Mouse (Mus musculus): ENCODE data around the gene Ppil4. TPM values are rescaled to one million over a fixed set of nuclear protein-coding genes. Genes with fewer than 3 reads are reported as not detected.

Gene Ppil4
- polyA plus RNA-seq, 1 experiment, result 13.4 TPM

DNA sequence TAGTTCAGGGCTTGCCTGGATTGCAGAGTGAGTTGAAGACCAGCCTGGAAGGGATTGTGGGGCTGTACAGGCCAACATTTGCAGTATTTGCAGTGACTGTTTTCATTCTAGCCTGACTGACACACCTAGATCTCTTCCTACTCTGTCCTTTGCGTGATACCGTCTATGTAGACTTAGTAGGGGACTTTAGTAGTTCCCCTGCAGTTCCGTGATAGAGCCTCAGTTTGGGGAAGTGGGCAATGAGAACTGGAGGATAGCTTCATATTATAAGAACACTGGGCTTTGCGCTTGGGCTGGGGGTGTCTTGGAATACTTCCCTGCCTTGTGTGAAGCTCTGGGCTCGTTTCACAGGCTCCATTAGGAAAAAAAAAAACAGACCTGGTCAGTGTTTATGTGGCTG lies 27.5 kb downstream of the Ppil4 start:
- H3K36me3 ChIP-seq (ENCODE audit: control insufficient read depth, insufficient read depth, low read length), result peaks cover 42% of the 10 kb centered on the region
- H3K4me1 ChIP-seq (replicated peaks; ENCODE audit: control insufficient read depth, insufficient read depth, low read length), result no peaks in the 10 kb centered on the region
- WGBS, result 93% methylated on average over 5 of the region's 5 CpGs
- H3K27ac ChIP-seq (ENCODE audit: control insufficient read depth, insufficient read depth, low read length), result no peak overlapping the region
- TF ChIP-seq CTCF (IDR thresholded peaks at IDR 0.05; ENCODE audit: borderline replicate concordance, control insufficient read depth, extremely low read depth, insufficient read depth, low read length, poor library complexity), result no peak
- no peak for TF ChIP-seq POLR2A (IDR thresholded peaks at IDR 0.05; ENCODE audit: control insufficient read depth, extremely low read depth, insufficient read depth, low read length, poor library complexity)
- DNase-seq, result no peak
- no peaks in the 10 kb centered on the region for H3K27me3 ChIP-seq (ENCODE audit: control insufficient read depth, insufficient read depth, low read length)
- H3K4me3 ChIP-seq (ENCODE audit: control insufficient read depth, insufficient read depth, low read length), result no peak overlapping the region

DNA sequence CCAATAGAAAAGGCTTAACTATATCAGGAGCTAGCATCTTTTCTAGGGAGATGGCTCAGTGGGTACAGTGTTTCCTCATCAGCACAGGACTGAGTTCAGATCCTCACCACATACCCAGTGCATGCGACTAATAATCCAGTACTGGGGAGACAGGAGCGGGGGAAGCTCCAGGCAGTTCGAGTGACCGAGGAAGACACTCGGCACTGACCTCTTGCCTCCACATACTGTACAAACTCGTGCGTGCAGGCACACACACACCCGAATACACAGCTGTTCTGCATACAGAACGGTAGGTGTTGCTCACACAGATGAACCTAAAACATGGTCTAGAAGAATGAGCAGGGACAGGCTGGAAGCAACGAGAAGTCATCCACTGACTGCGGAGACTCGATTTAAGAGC lies 29.3 kb downstream of the Ppil4 start:
- peaks cover 5% of the 10 kb centered on the region; the same call in 1 of the 2 replicates for H3K4me1 ChIP-seq (replicated peaks; ENCODE audit: control insufficient read depth, insufficient read depth, low read length)
- TF ChIP-seq POLR2A (IDR thresholded peaks at IDR 0.05; ENCODE audit: control insufficient read depth, extremely low read depth, insufficient read depth, low read length, poor library complexity), result no peak
- TF ChIP-seq CTCF (IDR thresholded peaks at IDR 0.05; ENCODE audit: borderline replicate concordance, control insufficient read depth, extremely low read depth, insufficient read depth, low read length, poor library complexity), result no peak
- H3K36me3 ChIP-seq (ENCODE audit: control insufficient read depth, insufficient read depth, low read length), result peaks cover 36% of the 10 kb centered on the region
- WGBS, result 95% methylated on average over 12 of the region's 12 CpGs
- H3K27me3 ChIP-seq (ENCODE audit: control insufficient read depth, insufficient read depth, low read length), result no peaks in the 10 kb centered on the region
- H3K4me3 ChIP-seq (ENCODE audit: control insufficient read depth, insufficient read depth, low read length), result no peak overlapping the region
- H3K27ac ChIP-seq (ENCODE audit: control insufficient read depth, insufficient read depth, low read length), result no peak overlapping the region
- DNase-seq, result no peak

DNA sequence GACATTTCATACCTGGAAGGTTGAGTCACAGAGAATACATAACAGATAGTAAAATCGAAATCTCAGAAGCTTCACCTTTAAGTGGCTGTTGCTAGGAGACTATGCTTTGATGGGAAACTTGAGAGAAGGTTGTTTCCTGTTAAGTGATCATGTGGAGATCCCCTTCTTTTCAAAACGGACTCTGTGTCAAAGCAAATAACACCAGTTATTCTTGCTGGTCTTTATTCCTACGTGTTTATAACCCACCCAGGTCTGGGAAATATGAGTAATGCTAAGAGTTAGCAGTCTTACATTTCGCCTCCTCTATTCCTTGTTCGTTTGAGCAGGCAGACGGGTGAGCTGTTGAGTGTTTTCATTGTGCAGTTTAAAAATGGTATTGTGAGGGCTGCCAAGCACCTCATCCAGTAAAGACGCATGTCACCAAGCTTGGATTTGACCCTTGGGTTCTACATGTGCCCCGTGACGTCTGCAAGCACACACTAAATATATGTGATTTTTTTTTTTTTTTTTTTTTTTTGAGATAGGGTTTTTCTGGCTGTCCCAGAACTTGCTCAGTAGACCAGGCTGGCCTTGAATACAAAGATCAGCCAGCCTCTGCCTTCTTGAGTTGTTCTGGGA lies 32.1 kb downstream of the Ppil4 start:
- 65% methylated on average over 9 of the region's 9 CpGs for WGBS
- no peak overlapping the region for H3K27ac ChIP-seq (ENCODE audit: control insufficient read depth, insufficient read depth, low read length)
- H3K36me3 ChIP-seq (ENCODE audit: control insufficient read depth, insufficient read depth, low read length), result peaks cover 21% of the 10 kb centered on the region
- no peaks in the 10 kb centered on the region for H3K27me3 ChIP-seq (ENCODE audit: control insufficient read depth, insufficient read depth, low read length)
- no peak for DNase-seq
- TF ChIP-seq POLR2A (IDR thresholded peaks at IDR 0.05; ENCODE audit: control insufficient read depth, extremely low read depth, insufficient read depth, low read length, poor library complexity), result no peak
- no peak for TF ChIP-seq CTCF (IDR thresholded peaks at IDR 0.05; ENCODE audit: borderline replicate concordance, control insufficient read depth, extremely low read depth, insufficient read depth, low read length, poor library complexity)
- H3K4me1 ChIP-seq (replicated peaks; ENCODE audit: control insufficient read depth, insufficient read depth, low read length), result peaks cover 5% of the 10 kb centered on the region; the same call in 1 of the 2 replicates
- H3K4me3 ChIP-seq (ENCODE audit: control insufficient read depth, insufficient read depth, low read length), result no peak overlapping the region

DNA sequence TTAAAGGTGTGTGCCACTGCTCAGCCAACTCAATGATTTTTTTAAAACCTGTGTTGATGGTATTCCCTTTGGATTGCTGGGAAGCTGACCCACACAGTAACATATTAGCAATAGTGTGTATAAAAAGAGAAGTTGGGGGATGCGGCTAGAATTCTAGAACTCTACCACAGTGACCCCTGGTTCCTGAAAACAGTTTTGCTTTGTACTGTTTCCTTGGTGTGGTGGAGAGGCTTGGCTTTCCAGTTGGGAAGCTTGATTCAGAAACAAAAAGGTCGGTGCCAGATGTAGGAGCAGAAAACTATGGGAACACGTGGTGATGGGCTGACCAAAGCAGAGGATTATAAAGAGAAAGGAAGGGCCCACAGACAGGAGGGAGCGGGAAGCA lies 32.6 kb downstream of the Ppil4 start:
- Histone ChIP-seq H3K4me3 (ENCODE audit: control insufficient read depth, insufficient read depth, low read length) (no peak overlapping the region), H3K27ac (ENCODE audit: control insufficient read depth, insufficient read depth, low read length) (peak overlapping the region; percentile 29; the same call in 1 of the 2 replicates), H3K27me3 (ENCODE audit: control insufficient read depth, insufficient read depth, low read length) (no peaks in the 10 kb centered on the region), H3K4me1 (replicated peaks; ENCODE audit: control insufficient read depth, insufficient read depth, low read length) (peaks cover 5% of the 10 kb centered on the region; the same call in 1 of the 2 replicates), H3K36me3 (ENCODE audit: control insufficient read depth, insufficient read depth, low read length) (peaks cover 21% of the 10 kb centered on the region)
- WGBS, result 92% methylated on average over 4 of the region's 4 CpGs
- DNase-seq, result no peak
- TF ChIP-seq CTCF (IDR thresholded peaks at IDR 0.05; ENCODE audit: borderline replicate concordance, control insufficient read depth, extremely low read depth, insufficient read depth, low read length, poor library complexity), result no peak

DNA sequence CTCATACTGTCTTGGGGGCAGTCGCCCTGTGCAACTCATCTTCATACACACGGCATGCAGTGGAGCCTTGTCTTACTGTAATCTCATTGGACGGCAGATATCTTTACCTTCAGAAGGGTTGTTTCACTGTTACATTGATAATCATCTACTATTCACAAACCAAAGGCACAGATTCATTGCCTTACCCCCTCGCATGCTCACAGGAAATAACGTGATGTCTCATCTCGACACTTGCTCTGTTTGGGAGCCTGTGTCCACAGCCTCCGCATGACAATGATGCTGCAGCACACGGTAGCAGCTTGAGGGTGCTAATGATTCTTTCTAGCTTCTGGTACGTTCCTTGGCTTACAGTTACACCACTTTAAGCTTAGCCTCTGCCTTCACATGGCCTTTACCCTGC lies 33.4 kb downstream of the Ppil4 start:
- no peak for DNase-seq
- H3K27me3 ChIP-seq (ENCODE audit: control insufficient read depth, insufficient read depth, low read length), result no peaks in the 10 kb centered on the region
- no peak overlapping the region for H3K4me3 ChIP-seq (ENCODE audit: control insufficient read depth, insufficient read depth, low read length)
- peaks cover 15% of the 10 kb centered on the region for H3K36me3 ChIP-seq (ENCODE audit: control insufficient read depth, insufficient read depth, low read length)
- H3K4me1 ChIP-seq (replicated peaks; ENCODE audit: control insufficient read depth, insufficient read depth, low read length), result peaks cover 5% of the 10 kb centered on the region; the same call in 1 of the 2 replicates
- TF ChIP-seq POLR2A (IDR thresholded peaks at IDR 0.05; ENCODE audit: control insufficient read depth, extremely low read depth, insufficient read depth, low read length, poor library complexity), result no peak
- TF ChIP-seq CTCF (IDR thresholded peaks at IDR 0.05; ENCODE audit: borderline replicate concordance, control insufficient read depth, extremely low read depth, insufficient read depth, low read length, poor library complexity), result no peak
- no peak overlapping the region for H3K27ac ChIP-seq (ENCODE audit: control insufficient read depth, insufficient read depth, low read length)
- 91% methylated on average over 9 of the region's 9 CpGs for WGBS

DNA sequence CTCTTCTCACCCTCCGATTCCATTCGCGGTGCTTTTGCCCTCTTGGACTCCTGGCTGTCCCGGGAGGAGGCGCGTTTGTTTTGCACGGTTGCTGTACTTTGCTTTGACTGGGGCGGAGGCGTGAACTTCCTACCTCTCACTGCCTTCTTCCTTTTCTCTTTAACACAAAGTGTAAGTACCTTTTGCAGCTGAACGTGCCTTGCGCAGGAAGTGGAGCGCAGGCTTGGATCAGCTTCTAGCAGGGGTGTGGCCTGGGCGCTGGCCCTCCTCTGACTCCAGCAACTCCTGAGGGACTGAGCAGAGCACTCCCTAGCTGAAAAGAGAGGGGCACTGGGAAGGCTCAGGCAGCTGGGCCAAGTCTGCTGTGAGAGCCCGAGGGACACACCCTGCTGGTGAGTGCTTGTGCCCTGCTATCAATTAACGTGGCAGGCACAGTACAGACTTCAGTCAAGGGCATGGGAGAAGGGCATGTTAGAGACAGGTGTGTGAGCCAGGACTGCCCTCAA lies 39.5 kb downstream of the Ppil4 start, which contains the start of gene Zc3h12d:
TSS of gene Zc3h12d (plus strand) at position 300 of the 506 bp plus-strand sequence.
- Histone ChIP-seq H3K4me1 (replicated peaks; ENCODE audit: control insufficient read depth, insufficient read depth, low read length) (peaks cover 33% of the 10 kb centered on the region), H3K27ac (ENCODE audit: control insufficient read depth, insufficient read depth, low read length) (peak within 1 kb of the TSS; percentile 92), H3K4me3 (ENCODE audit: control insufficient read depth, insufficient read depth, low read length) (peak within 1 kb of the TSS; percentile 60), H3K36me3 (ENCODE audit: control insufficient read depth, insufficient read depth, low read length) (no peaks in the 10 kb centered on the region), H3K27me3 (ENCODE audit: control insufficient read depth, insufficient read depth, low read length) (no peaks in the 10 kb centered on the region)
- TF ChIP-seq POLR2A (IDR thresholded peaks at IDR 0.05; ENCODE audit: control insufficient read depth, extremely low read depth, insufficient read depth, low read length, poor library complexity) (peak; percentile 48; the same call in 1 of the 2 replicates), CTCF (IDR thresholded peaks at IDR 0.05; ENCODE audit: borderline replicate concordance, control insufficient read depth, extremely low read depth, insufficient read depth, low read length, poor library complexity) (no peak)
- WGBS, result 2% methylated on average over 15 of the region's 15 CpGs
- DNase-seq, result peak; percentile 74
